Mouse (Mus musculus) stomach, embryonic 16.5 days (tissue): ENCODE data around the gene Spi1. TPM values are rescaled to one million over a fixed set of nuclear protein-coding genes. Genes with fewer than 3 reads are reported as not detected.
A peak's percentile ranks its signal among the peaks of the same experiment; 100 is the strongest.

Source experiments
- ATAC-seq: fragments of 200-750 bp; cut with Nextera tagmentation; 2 replicates; pipeline ENCODE4 v1.8.0; 2017; ENCODE audit warnings: moderate number of reproducible peaks, moderate TSS enrichment; ENCODE audit not compliant: insufficient read depth, low FRiP score
- H3K27ac ChIP-seq: fragments of 300-500 bp; sonication (generic); 2 replicates; pipeline ENCODE4 v1.5.1; 2014; ENCODE audit warnings: low read length
- H3K27me3 ChIP-seq: fragments of 300-500 bp; sonication (generic); 2 replicates; pipeline ENCODE4 v1.6.1; 2014; ENCODE audit warnings: low read length, control low read depth, mixed read lengths; ENCODE audit not compliant: control insufficient read depth, insufficient read depth
- H3K36me3 ChIP-seq: fragments of 300-500 bp; sonication (generic); 2 replicates; pipeline ENCODE4 v1.6.1; 2014; ENCODE audit warnings: low read length; ENCODE audit not compliant: control insufficient read depth, insufficient read depth
- H3K4me1 ChIP-seq: fragments of 300-500 bp; sonication (generic); 2 replicates; pipeline ENCODE4 v1.6.1; 2014; ENCODE audit warnings: low read length, control low read depth, mixed read lengths; ENCODE audit not compliant: control insufficient read depth, insufficient read depth
- H3K4me2 ChIP-seq: fragments of 300-500 bp; sonication (generic); 2 replicates; pipeline ENCODE4 v1.6.1; 2014; ENCODE audit warnings: low read depth, low read length, mixed read lengths
- H3K4me3 ChIP-seq: fragments of 300-500 bp; sonication (generic); replicated peaks from 2 replicates; pipeline ENCODE4 v1.5.1; 2014; ENCODE audit warnings: mild to moderate bottlenecking, low read length
- H3K9ac ChIP-seq: fragments of 300-500 bp; sonication (generic); 2 replicates; pipeline ENCODE4 v1.6.1; 2014; ENCODE audit warnings: low read length
- H3K9me3 ChIP-seq: fragments of 300-500 bp; sonication (generic); replicated peaks from 2 replicates; pipeline ENCODE4 v1.6.1; 2016; ENCODE audit warnings: low read length, control low read depth; ENCODE audit not compliant: control insufficient read depth
- WGBS: fragments of 180-500 bp; shearing (Covaris S2); extraction: QIAGEN DNeasy Blood & Tissue Kit; methylation state at CpG from one replicate; pipeline ENCODE4 v1.1.7; 2014; 5-methylcytosine and 5-hydroxymethylcytosine counted together
- polyA plus RNA-seq: library from polyadenylated mRNA; unstranded; fragments of >200 nt; fragmentation: Nextera tagmentation; extraction: Ambion mirVana; gene quantifications from 2 replicates; pipeline ENCODE4 v1.2.1, GENCODE M21; 2015

Spi1 gene
- polyA plus RNA-seq, 1 experiment from 2014 or later: 6.7 TPM

- no peaks in the 10 kb centered on the region for H3K4me1 ChIP-seq
- no peaks in the 10 kb centered on the region for H3K36me3 ChIP-seq
- peak overlapping the region; percentile 82 for H3K9ac ChIP-seq
- H3K27me3 ChIP-seq: no peaks in the 10 kb centered on the region
- H3K27ac ChIP-seq: no peak overlapping the region
- ATAC-seq: no peak
- H3K4me2 ChIP-seq: peak overlapping the region; percentile 98
- no peaks in the 10 kb centered on the region for H3K9me3 ChIP-seq
- 18% methylated on average over 12 of the region's 12 CpGs for WGBS
- peak overlapping the region; percentile 56 for H3K4me3 ChIP-seq
These were observed 4.3 kb upstream of the Spi1 start for GRCm38 (mm10) chr2:91077957-91078313.

GRCm38 (mm10) chr2:91078314-91079025 lies 3.7 kb upstream of the Spi1 start:
- Histone ChIP-seq H3K27ac (no peak overlapping the region), H3K9me3 (no peaks in the 10 kb centered on the region), H3K36me3 (no peaks in the 10 kb centered on the region), H3K9ac (peak overlapping the region; percentile 82), H3K4me3 (peak overlapping the region; percentile 56), H3K4me1 (no peaks in the 10 kb centered on the region), H3K27me3 (no peaks in the 10 kb centered on the region), H3K4me2 (peak overlapping the region; percentile 98)
- peak; percentile 61 for ATAC-seq
- WGBS: under 1% methylated on average over 36 of the region's 36 CpGs

GRCm38 (mm10) chr2:91079026-91079384 lies 3.2 kb upstream of the Spi1 start:
- 28% methylated on average over 5 of the region's 5 CpGs for WGBS
- no peaks in the 10 kb centered on the region for H3K27me3 ChIP-seq
- H3K4me1 ChIP-seq: no peaks in the 10 kb centered on the region
- no peak overlapping the region for H3K27ac ChIP-seq
- no peaks in the 10 kb centered on the region for H3K36me3 ChIP-seq
- no peaks in the 10 kb centered on the region for H3K9me3 ChIP-seq
- H3K4me2 ChIP-seq: peak overlapping the region; percentile 98
- ATAC-seq: no peak
- peak overlapping the region; percentile 82 for H3K9ac ChIP-seq
- H3K4me3 ChIP-seq: peak overlapping the region; percentile 56

GRCm38 (mm10) chr2:91080784-91081513 lies 1.2 kb upstream of the Spi1 start:
- Histone ChIP-seq H3K9ac (no peak overlapping the region), H3K4me2 (no peak overlapping the region), H3K4me1 (no peaks in the 10 kb centered on the region), H3K4me3 (no peak overlapping the region), H3K27ac (no peak overlapping the region), H3K9me3 (no peaks in the 10 kb centered on the region), H3K27me3 (no peaks in the 10 kb centered on the region), H3K36me3 (no peaks in the 10 kb centered on the region)
- ATAC-seq: no peak
- 66% methylated on average over 8 of the region's 8 CpGs for WGBS

- no peaks in the 10 kb centered on the region for H3K4me1 ChIP-seq
- H3K4me2 ChIP-seq: no peak overlapping the region
- H3K27ac ChIP-seq: peak overlapping the region; percentile 28; the same call in 1 of the 2 replicates
- no peak for ATAC-seq
- 66% methylated on average over 11 of the region's 11 CpGs for WGBS
- no peaks in the 10 kb centered on the region for H3K27me3 ChIP-seq
- no peak overlapping the region for H3K9ac ChIP-seq
- no peaks in the 10 kb centered on the region for H3K36me3 ChIP-seq
- H3K9me3 ChIP-seq: no peaks in the 10 kb centered on the region
- no peak overlapping the region for H3K4me3 ChIP-seq
These were observed 654 bp downstream of the Spi1 start for GRCm38 (mm10) chr2:91082844-91083243.

GRCm38 (mm10) chr2:91083366-91083940 lies 1.3 kb downstream of the Spi1 start:
- no peak overlapping the region for H3K4me3 ChIP-seq
- peak overlapping the region; percentile 28; the same call in 1 of the 2 replicates for H3K27ac ChIP-seq
- no peaks in the 10 kb centered on the region for H3K9me3 ChIP-seq
- no peak for ATAC-seq
- 43% methylated on average over 1 of the region's 1 CpGs for WGBS
- no peak overlapping the region for H3K9ac ChIP-seq
- H3K4me2 ChIP-seq: no peak overlapping the region
- no peaks in the 10 kb centered on the region for H3K36me3 ChIP-seq
- no peaks in the 10 kb centered on the region for H3K27me3 ChIP-seq
- no peaks in the 10 kb centered on the region for H3K4me1 ChIP-seq

- H3K4me3 ChIP-seq: no peak overlapping the region
- no peak overlapping the region for H3K4me2 ChIP-seq
- H3K9ac ChIP-seq: no peak overlapping the region
- H3K27ac ChIP-seq: no peak overlapping the region
- no peak for ATAC-seq
- H3K9me3 ChIP-seq: no peaks in the 10 kb centered on the region
- no peaks in the 10 kb centered on the region for H3K36me3 ChIP-seq
- no peaks in the 10 kb centered on the region for H3K4me1 ChIP-seq
- H3K27me3 ChIP-seq: no peaks in the 10 kb centered on the region
- WGBS: 80% methylated on average over 15 of the region's 15 CpGs
These were observed 2.1 kb downstream of the Spi1 start for GRCm38 (mm10) chr2:91084179-91084820.

- Histone ChIP-seq H3K9me3 (no peaks in the 10 kb centered on the region), H3K27me3 (no peaks in the 10 kb centered on the region), H3K4me3 (no peak overlapping the region), H3K4me1 (no peaks in the 10 kb centered on the region), H3K27ac (no peak overlapping the region), H3K36me3 (no peaks in the 10 kb centered on the region), H3K4me2 (no peak overlapping the region), H3K9ac (no peak overlapping the region; the same call in 1 of the 2 replicates)
- 85% methylated on average over 14 of the region's 14 CpGs for WGBS
- ATAC-seq: no peak
These were observed 3.6 kb downstream of the Spi1 start for GRCm38 (mm10) chr2:91085494-91086391.
